Mouse (Mus musculus): ENCODE measurements at regions not wholly inside any gene's neighbourhood (a gene's known extent, or its start where the extent isn't known, plus 50 kb on each side); places are given as distances from the start of the nearest gene placed in this dataset.

DNA sequence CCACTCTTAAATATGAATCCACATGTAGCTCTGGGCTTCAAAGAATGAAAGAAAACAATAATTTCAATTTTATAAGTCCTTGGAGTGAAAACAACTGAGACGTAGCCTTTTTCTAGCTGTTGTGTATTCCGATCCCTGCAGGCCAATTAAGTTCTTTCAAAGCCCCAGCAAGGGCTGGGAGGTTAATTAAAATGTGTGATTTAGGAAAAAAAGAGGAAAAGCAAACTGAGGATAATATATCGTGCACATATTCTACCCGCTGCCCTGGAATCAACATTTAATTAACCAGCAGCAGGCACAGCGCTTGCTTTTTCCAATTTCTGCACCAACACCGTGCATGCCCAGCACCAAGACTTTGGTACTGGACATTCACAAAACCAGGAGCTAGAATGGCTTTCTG, 167.0 kb downstream of the Nectin3 start:
- DNase-seq: no peak

GRCm38 (mm10) chr16:46299079-46299721, 144.3 kb upstream of the Gm4737 start:
- DNase-seq: no peak

GRCm38 (mm10) chr16:46297192-46297591, 142.3 kb upstream of the Gm4737 start:
- peak in 1 of 2 experiments; percentile 10 for DNase-seq

GRCm38 (mm10) chr16:46296412-46296811, 141.5 kb upstream of the Gm4737 start:
- no peak for DNase-seq

GRCm38 (mm10) chr16:46293831-46294230, 139.0 kb upstream of the Gm4737 start:
- no peak for DNase-seq

DNA sequence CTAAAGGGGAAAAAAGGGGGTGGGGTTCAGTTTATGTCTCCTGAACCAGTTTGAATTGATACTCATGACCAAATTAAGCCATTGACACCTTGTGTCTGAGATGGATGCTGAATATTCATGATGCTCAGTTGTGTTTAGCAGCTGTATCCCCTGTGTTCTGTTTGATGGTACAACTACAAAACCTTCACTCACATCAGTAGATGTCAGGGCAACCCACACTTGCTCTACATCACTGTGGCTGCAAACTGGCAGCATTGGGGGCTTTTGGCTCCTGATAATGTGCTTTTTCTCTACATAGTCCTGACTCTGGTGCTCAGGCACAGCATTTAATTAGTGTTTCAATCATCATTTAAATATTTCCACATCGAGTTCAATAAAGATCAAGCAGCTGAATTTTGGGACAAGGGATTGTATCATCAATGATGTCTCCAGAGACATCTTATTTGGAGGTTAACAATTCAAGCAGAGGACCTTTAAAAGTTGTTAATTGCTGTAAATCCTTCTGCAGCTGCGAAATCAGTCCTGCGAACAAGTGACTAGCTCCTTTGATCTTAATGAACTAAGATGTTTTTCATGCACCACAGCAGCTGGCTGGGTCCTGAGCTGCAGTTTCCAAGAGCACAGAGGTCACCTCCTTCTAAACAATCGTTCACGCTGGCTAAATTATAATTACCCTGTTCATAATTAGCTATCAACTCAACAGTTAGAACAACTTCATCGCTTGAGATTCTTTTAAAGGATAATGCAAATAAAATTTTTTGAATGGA, 136.4 kb upstream of the Gm4737 start:
- no peak for DNase-seq

- peak; percentile 71 to 83 for DNase-seq
Measured at GRCm38 (mm10) chr16:46290199-46290598, 135.3 kb upstream of the Gm4737 start.

DNA sequence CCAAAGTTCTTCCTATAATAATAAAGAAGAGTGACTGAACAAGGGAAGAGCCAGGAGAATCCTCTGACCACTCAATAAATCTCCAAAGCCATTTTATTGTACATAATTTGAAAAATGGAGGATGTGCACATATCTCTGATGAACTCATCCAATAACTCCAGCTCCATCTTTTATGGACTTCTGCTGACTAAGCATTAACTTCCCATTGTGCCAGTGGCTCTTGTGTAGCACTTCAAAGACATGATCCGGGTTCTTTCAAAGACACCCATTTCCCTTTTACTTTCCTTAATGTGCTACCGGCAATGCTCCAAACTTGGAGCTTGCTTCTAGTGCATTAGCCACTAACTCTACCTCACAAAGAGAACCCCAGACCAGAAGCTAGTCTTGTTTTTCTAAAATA, 112.7 kb upstream of the Gm4737 start:
- DNase-seq: no peak

GRCm38 (mm10) chr16:46251639-46252038, 96.8 kb upstream of the Gm4737 start:
- no peak for DNase-seq

- DNase-seq: no peak
Measured at GRCm38 (mm10) chr16:46250943-46251342, 96.1 kb upstream of the Gm4737 start.

DNA sequence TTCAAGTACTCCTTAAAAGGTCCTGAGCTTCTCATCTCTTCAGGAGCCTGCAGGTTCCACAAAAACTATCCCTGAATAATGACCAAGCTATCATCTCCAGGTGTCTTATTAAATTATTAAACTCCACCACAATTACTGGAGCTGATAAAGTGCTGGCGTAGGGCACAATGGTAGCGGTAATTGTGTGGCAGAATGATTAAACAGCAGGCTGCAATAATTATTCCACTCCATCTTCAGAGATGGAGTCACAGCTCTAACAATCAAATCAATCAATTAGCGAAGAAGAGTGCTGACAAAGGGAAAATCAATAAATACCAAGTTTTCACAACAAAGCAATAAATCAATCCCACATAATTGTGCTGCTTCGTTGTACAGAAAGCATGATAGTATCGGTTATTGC, 90.7 kb upstream of the Gm4737 start:
- DNase-seq: no peak

GRCm38 (mm10) chr16:46228744-46229143, 73.9 kb upstream of the Gm4737 start:
- no peak for DNase-seq

DNA sequence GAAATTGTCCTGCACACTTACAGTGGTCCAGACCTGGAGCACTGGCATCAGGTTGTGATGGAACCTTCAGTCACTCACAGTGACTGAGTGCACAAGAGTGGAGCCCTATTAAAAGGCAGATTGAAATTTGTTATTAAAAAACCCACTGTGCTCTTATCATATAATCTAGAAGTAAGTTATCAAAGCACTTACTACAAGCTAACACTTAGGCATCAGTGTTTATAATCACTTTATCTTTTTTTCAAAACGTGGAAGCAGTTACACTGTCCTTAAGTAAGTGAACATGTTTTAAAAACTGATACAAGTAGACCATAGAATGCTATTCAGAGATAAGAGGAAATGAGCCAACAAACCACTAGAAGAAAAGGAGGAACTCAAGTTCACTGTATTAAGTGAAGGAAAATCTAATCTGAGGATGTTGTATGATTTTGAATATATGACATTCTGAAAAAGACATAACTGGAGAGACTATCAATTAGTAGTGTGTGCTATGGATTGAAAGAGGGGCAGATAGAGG, 68.3 kb upstream of the Gm4737 start:
- DNase-seq: no peak

- DNase-seq: no peak
Measured at GRCm38 (mm10) chr16:46212504-46212903, 57.6 kb upstream of the Gm4737 start.

- no peak for DNase-seq
Measured at GRCm38 (mm10) chr16:46211914-46212313, 57.0 kb upstream of the Gm4737 start.

DNA sequence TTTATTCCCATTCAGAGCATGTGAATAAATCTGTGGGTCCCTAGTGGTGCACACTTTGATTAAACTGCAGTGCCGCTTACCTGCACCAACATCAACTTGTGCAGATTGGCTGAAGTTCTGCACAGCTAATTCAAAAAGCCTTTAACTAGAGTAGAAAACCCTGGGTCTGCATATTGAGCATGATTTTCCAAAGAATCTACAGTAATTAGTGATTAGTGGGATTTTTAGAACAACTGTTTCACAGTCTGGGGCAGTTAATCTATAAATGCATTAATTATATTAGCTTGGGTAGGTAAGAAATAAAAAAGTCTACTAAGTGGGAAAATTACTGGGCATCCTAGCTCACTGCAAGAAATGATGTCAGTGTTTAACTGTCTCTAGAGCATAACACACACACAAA, 50.2 kb upstream of the Gm4737 start:
- no peak for DNase-seq

Measured in cerebellum, postnatal 25 days (tissue).